Mouse (Mus musculus) ES-Bruce4 (cell line): ENCODE data around the gene Gtf3c2.

Experiments used
- CTCF ChIP-seq: IDR thresholded peaks from one replicate; pipeline ENCODE4 v1.8.1; 2011; ENCODE audit warnings: low read depth, low read length
- EP300 ChIP-seq: IDR thresholded peaks from 2 replicates; pipeline ENCODE4 v1.6.1; 2011; ENCODE audit warnings: low read depth, low read length; ENCODE audit not compliant: insufficient read depth
- POLR2A ChIP-seq: IDR thresholded peaks from one replicate; pipeline ENCODE4 v1.8.1; 2011; ENCODE audit warnings: low read length; ENCODE audit not compliant: insufficient read depth

- TF ChIP-seq EP300 (no peak), CTCF (no peak), POLR2A (no peak)
These were observed 16.3 kb upstream of the Gtf3c2 start for GRCm38 (mm10) chr5:31196207-31196606.
